Comparison of ENCODE assay signal across 9 mouse cellular contexts in the genomic region with DNA sequence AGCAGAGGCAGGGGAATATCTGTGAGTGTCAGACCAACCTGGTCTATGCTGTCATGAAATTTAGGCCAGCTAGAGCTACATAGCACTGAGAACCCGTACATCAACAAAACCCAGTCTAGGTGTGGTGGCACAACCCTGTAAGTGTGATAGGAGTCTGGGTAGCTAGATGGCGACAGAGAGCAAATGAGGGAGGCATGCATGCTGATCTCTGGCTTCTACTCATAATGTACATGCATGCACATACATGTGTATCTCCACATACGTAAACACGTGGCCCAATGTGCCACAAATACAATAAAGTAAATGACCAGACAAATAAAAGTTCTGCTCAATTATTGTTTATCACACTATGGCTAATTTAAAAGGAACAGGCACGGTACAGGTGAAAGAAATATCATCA. TPM values are rescaled to one million over a fixed set of nuclear protein-coding genes. Genes with fewer than 3 reads are reported as not detected.
DNase-seq lines count a peak whose midpoint lies in the region; ATAC-seq and TF ChIP-seq lines count a peak whose summit lies in the region.
"Had no signal": no experiment of that assay in that cellular context is flagged by ENCODE, and none has a peak within 500 bp of the region (broad histone marks: within the 10 kb centered on the region; RNA-seq: fewer than 3 reads in every experiment).

No protein-coding gene starts in this region.

- DNase-seq in gastrocnemius, adult 2 months: no peak
- DNase-seq in gastrocnemius, postnatal 10 days: no peak
- no peak for DNase-seq in neural tube, embryonic 10.5 days (ENCODE audit: extremely low spot score, low spot score)
- peak; percentile 66 for DNase-seq in testis, postnatal 10 days (ENCODE audit: low spot score)
- DNase-seq in urinary bladder, adult 18-20 months (ENCODE audit: low spot score in 2 of 2): no peak

- no peak overlapping the region for H3K9ac ChIP-seq in neural tube, embryonic 14.5 days (replicated peaks; ENCODE audit: low read depth, low read length)
- H3K9ac ChIP-seq in intestine, postnatal 0 days (ENCODE audit: low read depth, low read length): no peak overlapping the region
- H3K9ac ChIP-seq: hindbrain, embryonic 15.5 days had no signal

- 36% methylated on average over 5 of the region's 5 CpGs for WGBS in neural tube, embryonic 14.5 days
- WGBS in bone marrow, adult 2 months: 23% methylated on average over 5 of the region's 5 CpGs
- 31% methylated on average over 5 of the region's 5 CpGs for WGBS in intestine, postnatal 0 days

- H3K27me3 ChIP-seq in neural tube, embryonic 14.5 days (ENCODE audit: control insufficient read depth, insufficient read depth, low read length): peaks cover 16% of the 10 kb centered on the region
- peaks cover 45% of the 10 kb centered on the region for H3K27me3 ChIP-seq in intestine, postnatal 0 days (replicated peaks; ENCODE audit: control insufficient read depth, insufficient read depth, low read length)

- H3K36me3 ChIP-seq in neural tube, embryonic 14.5 days (ENCODE audit: control insufficient read depth, insufficient read depth, low read length): no peaks in the 10 kb centered on the region
- no peaks in the 10 kb centered on the region for H3K36me3 ChIP-seq in intestine, postnatal 0 days (ENCODE audit: control insufficient read depth, insufficient read depth)
- H3K36me3 ChIP-seq: hindbrain, embryonic 15.5 days had no signal

- no peak overlapping the region for H3K4me2 ChIP-seq in neural tube, embryonic 14.5 days (ENCODE audit: low read depth, low read length)
- H3K4me2 ChIP-seq in intestine, postnatal 0 days (replicated peaks; ENCODE audit: low read depth): no peak overlapping the region
- H3K4me2 ChIP-seq: hindbrain, embryonic 15.5 days had no signal

- intact Hi-C loops in gastrocnemius, adult 2 months (cut with DNase I): no loop called here

- TF ChIP-seq CTCF in gastrocnemius, adult 2 months (IDR thresholded peaks at IDR 0.05): peak; percentile 83
- peak; percentile 73 for TF ChIP-seq CTCF in bone marrow, adult 2 months (IDR thresholded peaks at IDR 0.05; ENCODE audit: control insufficient read depth, insufficient read depth, low read length)
- peak; percentile 90 for TF ChIP-seq CTCF in intestine, postnatal 0 days (IDR thresholded peaks at IDR 0.05; ENCODE audit: low read depth)

- TF ChIP-seq POLR2A in bone marrow, adult 2 months (IDR thresholded peaks at IDR 0.05; ENCODE audit: borderline replicate concordance, control insufficient read depth, low read depth, low read length): no peak

- ATAC-seq in neural tube, embryonic 14.5 days (ENCODE audit: low read depth): peak; percentile 14; the same call in 1 of the 2 replicates
- no peak for ATAC-seq in intestine, postnatal 0 days

- H3K4me1 ChIP-seq in neural tube, embryonic 14.5 days (ENCODE audit: control insufficient read depth, insufficient read depth, low read length): peaks cover 13% of the 10 kb centered on the region; the same call in 1 of the 2 replicates
- H3K4me1 ChIP-seq in bone marrow, adult 2 months (ENCODE audit: control insufficient read depth, insufficient read depth, low read length): no peaks in the 10 kb centered on the region
- no peaks in the 10 kb centered on the region; the same call in 1 of the 2 replicates for H3K4me1 ChIP-seq in intestine, postnatal 0 days (replicated peaks; ENCODE audit: control insufficient read depth, insufficient read depth, low read length)

- H3K27ac ChIP-seq in gastrocnemius, adult 2 months: no peak overlapping the region
- no peak overlapping the region for H3K27ac ChIP-seq in neural tube, embryonic 14.5 days (ENCODE audit: low read depth, low read length)
- H3K27ac ChIP-seq in bone marrow, adult 2 months (ENCODE audit: control insufficient read depth, insufficient read depth, low read depth, low read length, poor library complexity): no peak overlapping the region
- H3K27ac ChIP-seq in intestine, postnatal 0 days (ENCODE audit: low read depth, low read length): no peak overlapping the region
- H3K27ac ChIP-seq: hindbrain, embryonic 15.5 days had no signal

- no peaks in the 10 kb centered on the region for H3K9me3 ChIP-seq in neural tube, embryonic 14.5 days (ENCODE audit: control insufficient read depth, low read length)
- no peaks in the 10 kb centered on the region for H3K9me3 ChIP-seq in intestine, postnatal 0 days (ENCODE audit: control insufficient read depth)
- H3K9me3 ChIP-seq: hindbrain, embryonic 15.5 days had no signal

- no peak overlapping the region for H3K4me3 ChIP-seq in gastrocnemius, adult 2 months
- no peak overlapping the region for H3K4me3 ChIP-seq in neural tube, embryonic 14.5 days (ENCODE audit: low read depth, low read length)
- no peak overlapping the region for H3K4me3 ChIP-seq in bone marrow, adult 2 months (replicated peaks; ENCODE audit: control insufficient read depth, low read depth, low read length)
- H3K4me3 ChIP-seq in intestine, postnatal 0 days (ENCODE audit: low read depth, low read length): no peak overlapping the region
- H3K4me3 ChIP-seq: hindbrain, embryonic 15.5 days had no signal

RNA-seq across cellular contexts. Expression of a gene that starts 3.5 kb away (rescaled TPM):
- 1 to 10 TPM in 1 of 2 experiments, under 1 TPM in 1; 0.46 to 1.0 TPM for total RNA-seq in gastrocnemius, adult 2 months (2021)
- 1 to 10 TPM; 4.2 to 5.1 TPM for total RNA-seq in gastrocnemius, postnatal 10 days (2021)
- polyA plus RNA-seq in neural tube, embryonic 14.5 days (2014; fragmentation: Nextera tagmentation; extraction: Ambion mirVana): 15.5 and 23.4 TPM in 2 replicates
- 0.40 and 0.60 TPM in 2 replicates for polyA plus RNA-seq in bone marrow, adult 2 months (2011; ENCODE audit: insufficient read depth, insufficient read length, low replicate concordance, missing spikeins)
- polyA plus RNA-seq in intestine, postnatal 0 days (2015; fragmentation: Nextera tagmentation; extraction: Ambion mirVana): 1.2 and 1.6 TPM in 2 replicates

RNA-seq across cellular contexts. Expression of a gene that starts 25.9 kb away (rescaled TPM):
- under 1 TPM; 0.22 to 0.38 TPM for total RNA-seq in gastrocnemius, adult 2 months (2021)
- 1 to 10 TPM; 1.0 to 2.5 TPM for total RNA-seq in gastrocnemius, postnatal 10 days (2021)
- 1.0 and 2.5 TPM in 2 replicates for polyA plus RNA-seq in neural tube, embryonic 14.5 days (2014; fragmentation: Nextera tagmentation; extraction: Ambion mirVana)
- polyA plus RNA-seq in bone marrow, adult 2 months (2011; ENCODE audit: insufficient read depth, insufficient read length, low replicate concordance, missing spikeins): not detected in 2 replicates
- polyA plus RNA-seq in intestine, postnatal 0 days (2015; fragmentation: Nextera tagmentation; extraction: Ambion mirVana): 0.61 TPM in 1 of 2 replicates, not detected in the other

RNA-seq across cellular contexts. Expression of a gene that starts 26.4 kb away (rescaled TPM):
- 10 to 100 TPM in 1 of 2 experiments, 1 to 10 TPM in 1; 8.4 to 12.6 TPM for total RNA-seq in gastrocnemius, adult 2 months (2021)
- total RNA-seq in gastrocnemius, postnatal 10 days (2021): 10 to 100 TPM; 28.2 to 38.1 TPM
- 25.4 and 31.1 TPM in 2 replicates for polyA plus RNA-seq in neural tube, embryonic 14.5 days (2014; fragmentation: Nextera tagmentation; extraction: Ambion mirVana)
- polyA plus RNA-seq in bone marrow, adult 2 months (2011; ENCODE audit: insufficient read depth, insufficient read length, low replicate concordance, missing spikeins): 24.2 and 29.0 TPM in 2 replicates
- polyA plus RNA-seq in intestine, postnatal 0 days (2015; fragmentation: Nextera tagmentation; extraction: Ambion mirVana): 13.8 and 15.7 TPM in 2 replicates

RNA-seq across cellular contexts. Expression of a gene that starts 30.5 kb away (rescaled TPM):
- 1 to 10 TPM; 4.2 to 6.2 TPM for total RNA-seq in gastrocnemius, adult 2 months (2021)
- 10 to 100 TPM; 10.4 to 12.6 TPM for total RNA-seq in gastrocnemius, postnatal 10 days (2021)
- 62.2 and 62.8 TPM in 2 replicates for polyA plus RNA-seq in neural tube, embryonic 14.5 days (2014; fragmentation: Nextera tagmentation; extraction: Ambion mirVana)
- 6.8 and 8.4 TPM in 2 replicates for polyA plus RNA-seq in bone marrow, adult 2 months (2011; ENCODE audit: insufficient read depth, insufficient read length, low replicate concordance, missing spikeins)
- 19.5 and 20.1 TPM in 2 replicates for polyA plus RNA-seq in intestine, postnatal 0 days (2015; fragmentation: Nextera tagmentation; extraction: Ambion mirVana)
